Mouse (Mus musculus): ENCODE results near the gene Cacna1d. TPM values are rescaled to one million over a fixed set of nuclear protein-coding genes. Genes with fewer than 3 reads are reported as not detected.

Cacna1d gene
- total and polyA plus RNA-seq, 3 experiments: 0.04 to 0.66 (median 0.08) TPM

DNA sequence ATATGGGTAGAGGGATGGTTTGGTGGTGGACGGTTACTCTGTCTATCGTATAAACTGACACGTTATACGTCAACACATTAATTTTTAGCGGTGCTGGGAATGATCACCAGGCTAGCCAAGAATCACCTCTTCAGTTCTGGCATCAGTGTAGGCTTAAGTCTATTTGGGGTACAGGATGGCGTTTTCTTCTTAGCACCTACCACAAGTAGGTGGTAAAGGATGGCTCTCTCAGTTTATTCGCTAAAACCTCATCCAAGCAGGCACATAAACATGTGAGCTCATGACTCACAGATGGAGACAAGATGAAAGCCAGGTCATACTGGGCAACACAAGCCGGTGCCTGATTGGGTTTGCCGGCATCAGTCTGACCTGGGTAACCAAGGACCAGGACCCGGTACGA lies 193.8 kb downstream of the Cacna1d start:
- Histone ChIP-seq H3K4me3 (replicated peaks in 1 of 3; ENCODE audit: low read depth in 2 of 3, low read length in 2 of 3, poor library complexity in 1 of 3) (no peak overlapping the region), H3K27ac (ENCODE audit: insufficient read depth, low read depth) (no peak overlapping the region), H3K4me1 (ENCODE audit: control insufficient read depth in 1 of 2, insufficient read depth in 2 of 2) (peaks cover 0 to 6% of the 10 kb centered on the region in 2 experiments; a peak in 2 of 4 replicates), H3K27me3 (replicated peaks) (no peaks in the 10 kb centered on the region), H3K9ac (ENCODE audit: insufficient read depth, low read depth) (no peak overlapping the region), H3K9me3 (replicated peaks; ENCODE audit: low read length) (no peaks in the 10 kb centered on the region), H3K79me2 (replicated peaks; ENCODE audit: control insufficient read depth, extremely low read depth, insufficient read depth, poor library complexity, severe bottlenecking) (no peaks in the 10 kb centered on the region), H3K4me2 (ENCODE audit: insufficient read depth, low read depth, poor library complexity, severe bottlenecking) (no peak overlapping the region), H3K36me3 (replicated peaks in 1 of 2; ENCODE audit: control insufficient read depth in 1 of 2, insufficient read depth in 1 of 2, low read length in 1 of 2) (no peaks in the 10 kb centered on the region)
- in situ Hi-C loops (cut with MboI; ENCODE audit: low pct_ligation_motif_present, low pct_unique_long_range_greater_than_20kb, low sequenced_read_pairs): no loop called here
- dilution Hi-C loops (cut with MboI; ENCODE audit: extremely low pct_ligation_motif_present, extremely low pct_unique_long_range_greater_than_20kb, low sequenced_read_pairs): no loop called here
- no peak for DNase-seq (ENCODE audit: extremely low read depth)
- TF ChIP-seq RAD21 (IDR thresholded peaks at IDR 0.05; ENCODE audit: low read depth, low read length) (no peak), JUN (IDR thresholded peaks at IDR 0.05; ENCODE audit: insufficient read depth, low read depth, low read length) (no peak), ZC3H11A (IDR thresholded peaks at IDR 0.05; ENCODE audit: low read depth, low read length) (no peak), MAZ (IDR thresholded peaks at IDR 0.05; ENCODE audit: low read depth, low read length) (no peak), ZMIZ1 (IDR thresholded peaks at IDR 0.05; ENCODE audit: low read depth, low read length) (no peak), IRF4 (IDR thresholded peaks at IDR 0.05; ENCODE audit: low read depth, low read length) (no peak)

DNA sequence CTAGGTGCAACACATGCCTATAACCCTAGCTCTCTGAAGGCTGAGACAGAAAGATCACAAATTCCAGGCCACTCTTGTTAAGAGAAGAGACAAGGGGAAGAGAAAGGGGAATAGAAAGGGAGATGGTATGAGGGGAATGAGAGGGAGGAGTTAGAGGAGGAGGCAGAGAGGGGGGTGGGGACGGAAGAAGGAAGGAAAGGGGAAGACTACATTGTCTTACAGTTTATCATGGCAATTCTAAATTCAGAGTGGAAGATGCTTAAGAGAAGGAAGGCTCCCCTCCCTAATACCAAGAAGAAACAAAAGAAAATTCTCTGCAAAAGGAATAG lies 199.2 kb downstream of the Cacna1d start:
- Histone ChIP-seq H3K79me2 (replicated peaks; ENCODE audit: control insufficient read depth, extremely low read depth, insufficient read depth, poor library complexity, severe bottlenecking) (no peaks in the 10 kb centered on the region), H3K4me1 (ENCODE audit: control insufficient read depth in 1 of 2, insufficient read depth in 2 of 2) (peaks cover 3 to 29% of the 10 kb centered on the region in 2 experiments; a peak in 3 of 4 replicates), H3K36me3 (replicated peaks in 1 of 2; ENCODE audit: control insufficient read depth in 1 of 2, insufficient read depth in 1 of 2, low read length in 1 of 2) (no peaks in the 10 kb centered on the region), H3K9me3 (replicated peaks; ENCODE audit: low read length) (no peaks in the 10 kb centered on the region), H3K27ac (ENCODE audit: insufficient read depth, low read depth) (no peak overlapping the region), H3K4me3 (replicated peaks in 1 of 3; ENCODE audit: low read depth in 2 of 3, low read length in 2 of 3, poor library complexity in 1 of 3) (no peak overlapping the region), H3K4me2 (ENCODE audit: insufficient read depth, low read depth, poor library complexity, severe bottlenecking) (no peak overlapping the region), H3K9ac (ENCODE audit: insufficient read depth, low read depth) (no peak overlapping the region), H3K27me3 (replicated peaks) (no peaks in the 10 kb centered on the region)
- in situ Hi-C loops (cut with MboI; ENCODE audit: low pct_ligation_motif_present, low pct_unique_long_range_greater_than_20kb, low sequenced_read_pairs) (no loop called here), dilution Hi-C loops (cut with MboI; ENCODE audit: extremely low pct_ligation_motif_present, extremely low pct_unique_long_range_greater_than_20kb, low sequenced_read_pairs) (no loop called here)
- TF ChIP-seq SIN3A (IDR thresholded peaks at IDR 0.05; ENCODE audit: low read length) (no peak), MAX (IDR thresholded peaks at IDR 0.05; ENCODE audit: low read length) (no peak), ELF1 (IDR thresholded peaks at IDR 0.05; ENCODE audit: low read depth, low read length) (no peak), KAT2A (IDR thresholded peaks at IDR 0.05; ENCODE audit: insufficient replicate concordance, low read length) (no peak), RAD21 (IDR thresholded peaks at IDR 0.05; ENCODE audit: low read depth, low read length) (no peak), UBTF (IDR thresholded peaks at IDR 0.05; ENCODE audit: low read depth, low read length) (no peak), POLR2AphosphoS2 (IDR thresholded peaks at IDR 0.05; ENCODE audit: low read depth, low read length) (no peak), JUN (IDR thresholded peaks at IDR 0.05; ENCODE audit: insufficient read depth, low read depth, low read length) (no peak), USF2 (conservative IDR thresholded peaks at IDR 0.05; ENCODE audit: low read depth, low read length) (no peak), NRF1 (IDR thresholded peaks at IDR 0.05; ENCODE audit: low read depth, low read length) (no peak), ZKSCAN1 (IDR thresholded peaks at IDR 0.05; ENCODE audit: borderline replicate concordance, low read depth, low read length) (no peak), E2F4 (IDR thresholded peaks at IDR 0.05; ENCODE audit: insufficient replicate concordance, low read depth, low read length) (no peak), CHD2 (IDR thresholded peaks at IDR 0.05; ENCODE audit: low read length) (no peak), RCOR1 (conservative IDR thresholded peaks at IDR 0.05; ENCODE audit: low read depth, low read length) (no peak), MYC (IDR thresholded peaks at IDR 0.05; ENCODE audit: low read depth, low read length) (no peak), MXI1 (IDR thresholded peaks at IDR 0.05; ENCODE audit: low read depth, low read length) (no peak), BHLHE40 (IDR thresholded peaks at IDR 0.05; ENCODE audit: low read depth, low read length) (no peak), CHD1 (IDR thresholded peaks at IDR 0.05; ENCODE audit: low read depth, low read length) (no peak), MEF2A (IDR thresholded peaks at IDR 0.05; ENCODE audit: borderline replicate concordance, low read depth, low read length) (no peak)
- DNase-seq (ENCODE audit: extremely low read depth): no peak

All from CH12.LX (cell line).